Mouse (Mus musculus) C2C12 (cell line): ENCODE measurements around the gene Sfta2.

ENCODE experiments used
- CEBPB ChIP-seq: IDR thresholded peaks from one replicate; pipeline ENCODE4 v1.6.1; 2011; ENCODE audit warnings: low read depth, mild to moderate bottlenecking, control low read depth, moderate library complexity
- CTCF ChIP-seq: IDR thresholded peaks from one replicate; pipeline ENCODE4 v1.5.1; 2011; ENCODE audit not compliant: control insufficient read depth, insufficient read depth, insufficient read length
- FOSL1 ChIP-seq: IDR thresholded peaks from one replicate; pipeline ENCODE4 v1.8.0; 2011; ENCODE audit warnings: mild to moderate bottlenecking, low read length; ENCODE audit not compliant: poor library complexity, insufficient read depth, severe bottlenecking
- MAX ChIP-seq: IDR thresholded peaks from one replicate; pipeline ENCODE4 v1.6.1; 2011; ENCODE audit warnings: mild to moderate bottlenecking, control low read depth
- MYOD1 ChIP-seq: IDR thresholded peaks from one replicate; pipeline ENCODE4 v1.6.1; 2011; ENCODE audit warnings: low read depth; ENCODE audit not compliant: control insufficient read depth, insufficient read length
- MYOG ChIP-seq: IDR thresholded peaks from one replicate; pipeline ENCODE4 v1.6.1; 2011; ENCODE audit not compliant: control insufficient read depth, insufficient read length; ENCODE audit errors: extremely low read depth
- USF1 ChIP-seq: IDR thresholded peaks from one replicate; pipeline ENCODE4 v1.6.1; 2011; ENCODE audit warnings: low read depth, mild to moderate bottlenecking, control low read depth, moderate library complexity

DNA sequence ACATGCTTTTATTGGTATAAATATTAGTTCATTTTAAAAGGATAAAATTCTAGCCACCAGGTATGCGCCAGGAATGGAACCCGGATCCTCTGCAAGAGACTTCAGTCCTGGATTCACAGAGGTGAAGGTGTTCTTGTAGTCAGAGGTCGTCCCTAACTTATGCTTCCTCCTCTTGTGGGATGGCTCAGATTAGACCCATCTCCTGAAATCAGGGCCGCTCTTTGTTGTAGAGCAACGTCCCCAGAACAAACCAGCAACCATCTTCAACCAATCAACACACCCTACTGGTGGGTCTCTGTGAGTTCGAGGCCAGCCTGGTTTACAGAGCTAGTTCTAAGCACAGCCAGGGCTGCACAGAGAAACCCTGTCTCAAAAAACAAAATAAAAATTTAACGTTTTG lies 6.9 kb upstream of the Sfta2 start:
- TF ChIP-seq CTCF: no peak
- no peak for TF ChIP-seq MAX
- TF ChIP-seq MYOD1: no peak
- no peak for TF ChIP-seq FOSL1
- no peak for TF ChIP-seq CEBPB
- no peak for TF ChIP-seq MYOG
- no peak for TF ChIP-seq USF1
